Mouse (Mus musculus): ENCODE results near the gene Tmem51.
A peak's percentile ranks its signal among the peaks of the same experiment; 100 is the strongest.
"Not testable (repeated sequence)": the region's sequence is repeated elsewhere in the genome, so short reads cannot be mapped to it uniquely, and the experiment has no call there.

Gene Tmem51

DNA sequence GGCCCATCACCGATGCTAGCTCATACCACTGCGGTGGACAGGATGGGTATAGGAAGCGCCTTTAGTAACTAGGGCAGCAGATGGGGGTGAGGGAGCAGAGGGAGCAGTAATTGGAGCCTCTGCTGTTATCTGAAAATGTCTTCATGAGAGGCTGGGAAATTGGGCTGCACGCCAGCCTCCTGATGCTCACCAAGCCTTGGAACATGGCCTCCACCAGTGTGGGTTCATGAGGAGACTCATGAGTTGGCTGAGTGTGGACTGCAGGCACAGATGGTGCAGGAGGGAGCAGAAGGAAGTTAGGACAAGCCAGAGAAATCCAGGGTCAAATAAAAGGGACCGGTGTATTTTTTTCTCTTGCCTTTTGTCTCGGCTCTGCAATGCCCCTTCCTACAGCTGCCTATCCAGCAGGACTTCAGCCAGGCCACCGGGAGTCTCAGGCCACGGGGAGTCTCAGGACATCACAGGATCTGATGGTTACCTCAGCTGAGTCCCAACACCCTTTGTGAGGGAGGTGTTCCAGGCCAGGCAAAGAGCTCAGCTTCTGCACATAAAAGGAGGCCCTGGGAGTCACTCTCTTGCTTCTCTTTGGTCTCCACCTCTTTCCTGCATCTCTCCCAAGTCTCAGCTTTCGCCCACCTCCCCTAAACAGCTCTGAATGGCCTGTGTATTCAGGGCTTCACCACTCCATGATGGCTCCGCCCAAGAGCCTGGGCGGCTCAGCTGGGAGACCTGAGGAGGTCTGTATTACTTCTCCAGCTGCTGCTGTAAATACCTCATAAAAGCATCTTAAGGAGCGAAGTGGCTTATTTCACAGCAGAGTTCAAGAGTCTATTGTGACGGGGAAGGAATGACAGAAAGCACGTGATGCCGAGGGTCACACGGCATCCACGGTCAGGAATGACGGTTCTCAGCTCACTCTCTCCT is 23.4 kb downstream of the Tmem51 start:
- no peak for DNase-seq (ENCODE audit: low read depth, low spot score)

DNA sequence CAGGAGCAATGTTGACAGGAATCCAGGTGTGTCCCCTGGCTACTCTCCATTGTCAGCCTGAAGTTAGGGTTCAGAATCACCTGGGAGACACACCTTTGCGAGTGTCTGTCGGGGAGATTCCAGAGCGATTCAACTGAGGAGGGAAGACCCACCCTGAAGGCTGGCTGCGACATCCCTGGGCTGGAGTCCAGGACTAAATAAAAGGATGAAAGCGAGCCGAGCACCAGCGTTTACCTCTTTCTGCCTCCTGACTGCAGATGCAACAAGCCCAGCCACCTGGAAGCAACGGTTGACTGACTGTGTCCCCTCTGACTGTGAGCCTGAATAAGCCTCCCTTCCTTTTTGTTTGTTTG is 24.3 kb downstream of the Tmem51 start:
- DNase-seq (ENCODE audit: low read depth, low spot score) = no peak

GRCm38 (mm10) chr4:142059113-142059840 is 24.8 kb downstream of the Tmem51 start:
- no peak for DNase-seq (ENCODE audit: low read depth, low spot score)

DNA sequence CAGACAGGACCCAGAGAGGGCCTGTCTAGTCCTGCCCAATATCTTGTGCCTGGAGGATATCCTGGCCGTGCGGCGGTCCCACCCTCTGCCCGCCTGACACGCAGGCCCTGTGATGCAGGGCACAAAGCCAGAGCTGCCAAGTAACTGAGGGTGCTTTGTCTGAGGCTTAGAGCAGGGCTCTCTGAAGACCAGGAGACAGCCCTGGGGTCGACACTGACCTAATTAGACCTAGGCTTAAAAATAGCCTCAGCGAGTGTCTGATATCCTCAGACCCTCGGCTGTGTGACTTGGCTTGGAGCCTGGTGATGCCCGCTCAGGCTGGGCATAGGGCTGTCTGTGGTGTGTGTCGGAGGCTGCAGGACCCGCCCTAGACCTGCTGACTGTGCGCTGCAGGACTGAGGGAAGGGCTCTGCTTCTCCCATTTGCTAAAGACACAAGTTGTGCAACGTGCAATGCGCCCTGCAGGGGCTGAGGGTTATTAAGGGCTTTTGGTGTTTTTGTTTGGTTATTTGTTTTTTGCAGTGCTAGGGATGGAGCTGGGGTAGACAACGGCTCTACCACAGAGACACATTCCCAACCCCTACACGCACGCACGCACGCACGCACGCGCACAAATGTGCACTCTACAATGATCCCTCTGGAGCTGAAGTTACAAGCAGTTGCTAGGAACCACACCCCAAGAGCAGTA is 26.4 kb downstream of the Tmem51 start:
- no peak for DNase-seq (ENCODE audit: low read depth, low spot score)

DNA sequence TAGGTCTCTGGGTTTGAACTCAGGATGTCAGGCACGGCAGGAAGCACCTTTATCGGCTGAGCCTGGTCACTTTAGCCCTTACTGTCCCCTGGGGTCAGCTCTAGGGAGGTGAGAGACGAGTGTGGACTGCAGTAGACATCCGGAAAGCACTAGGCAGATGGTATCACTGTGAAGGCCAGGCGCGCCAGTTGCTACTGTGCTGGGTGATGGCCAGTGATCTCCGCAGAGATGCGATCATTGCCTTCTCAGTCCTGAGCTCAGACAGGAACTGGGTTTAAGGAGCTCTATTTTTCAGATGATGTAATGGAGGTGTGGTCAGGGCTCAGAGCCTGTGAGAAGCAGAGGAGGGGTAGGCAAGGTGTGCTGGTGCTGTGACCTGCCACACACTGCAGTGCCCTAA is 28.5 kb downstream of the Tmem51 start:
- DNase-seq (ENCODE audit: low read depth, low spot score) = no peak

- no peak for DNase-seq (ENCODE audit: low read depth, low spot score)
Observed at GRCm38 (mm10) chr4:142054580-142054979, 29.5 kb downstream of the Tmem51 start.

DNA sequence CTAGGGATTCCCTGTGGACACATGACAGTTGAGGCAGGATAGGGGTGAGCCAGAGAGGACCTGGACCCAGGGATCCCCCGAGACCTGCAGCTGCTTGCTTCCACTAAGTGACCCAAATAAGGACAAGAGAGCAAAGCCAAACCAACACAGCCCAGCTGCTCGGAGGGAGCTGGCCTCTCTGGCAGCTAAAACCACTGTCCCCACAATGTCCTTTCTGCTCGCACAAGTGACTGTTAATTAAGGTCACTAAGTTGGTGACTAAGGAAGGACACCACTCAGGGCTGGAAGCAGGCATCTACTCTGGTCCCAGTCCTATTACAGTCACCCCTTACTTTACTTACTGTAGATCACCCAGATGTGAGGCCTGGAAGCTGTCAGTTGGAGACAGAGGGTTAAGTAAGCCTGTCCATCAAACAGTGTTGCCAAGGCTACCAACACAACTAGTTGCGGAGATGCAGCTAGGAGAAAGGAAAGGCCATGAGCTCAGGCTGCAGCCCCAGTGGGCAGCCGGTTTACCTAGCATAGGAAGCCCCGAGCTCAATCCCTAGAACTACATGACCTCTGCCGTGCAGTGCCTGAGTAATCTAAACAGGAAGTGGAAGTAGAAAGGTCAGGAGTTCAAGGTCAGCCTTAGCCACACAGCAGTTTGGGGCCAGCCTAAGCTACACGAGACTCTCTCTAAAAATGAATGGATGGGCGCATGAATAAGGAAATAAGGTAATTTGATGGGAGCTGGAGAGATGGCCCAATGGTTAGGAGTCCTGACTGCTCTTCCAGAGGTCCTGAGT is 30.2 kb downstream of the Tmem51 start:
- no peak for DNase-seq (ENCODE audit: low read depth, low spot score)

- no peak for DNase-seq (ENCODE audit: low read depth, low spot score)
Observed at GRCm38 (mm10) chr4:142053261-142053660, 30.8 kb downstream of the Tmem51 start.

DNA sequence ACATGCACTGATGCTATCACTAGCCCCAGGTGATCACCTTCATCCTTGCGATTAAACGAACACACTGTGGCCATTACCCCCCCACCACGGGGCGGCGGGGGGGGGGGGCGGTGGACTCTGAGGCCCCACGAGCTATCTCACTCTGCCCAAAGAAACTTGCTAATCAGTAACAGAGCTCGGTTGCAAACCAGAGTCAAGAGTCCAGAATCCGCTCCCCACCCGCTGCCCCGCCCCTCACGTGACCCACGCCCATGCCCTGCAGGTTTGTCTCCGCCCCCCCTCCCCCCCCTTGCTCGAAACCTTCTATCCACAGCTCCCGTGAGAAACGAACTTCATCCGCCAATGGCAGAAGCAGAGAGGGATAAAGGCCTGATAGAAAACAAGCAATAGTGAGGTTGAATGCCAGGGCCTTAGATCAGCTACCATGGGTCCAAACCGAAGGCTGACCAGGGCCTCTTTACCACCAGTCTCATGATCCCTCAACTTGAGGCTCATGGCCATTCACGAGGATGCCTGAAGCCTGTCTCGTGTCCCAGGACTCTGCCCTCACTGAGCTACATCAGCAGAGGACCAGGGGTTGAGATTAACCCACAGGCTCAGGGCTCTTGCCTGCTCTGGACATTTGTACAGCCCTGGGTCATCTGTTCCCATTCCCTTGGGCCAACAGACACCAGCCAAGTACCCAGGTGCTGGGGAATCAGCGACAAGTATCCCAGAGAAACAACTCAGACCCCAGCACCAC is 31.5 kb downstream of the Tmem51 start:
- no peak for DNase-seq (ENCODE audit: low read depth, low spot score)

- not testable (repeated sequence) for DNase-seq (ENCODE audit: low read depth, low spot score)
Observed at GRCm38 (mm10) chr4:142051883-142052282, 32.2 kb downstream of the Tmem51 start.

GRCm38 (mm10) chr4:142049963-142050362 is 34.1 kb downstream of the Tmem51 start:
- DNase-seq (ENCODE audit: low read depth, low spot score) = no peak

DNA sequence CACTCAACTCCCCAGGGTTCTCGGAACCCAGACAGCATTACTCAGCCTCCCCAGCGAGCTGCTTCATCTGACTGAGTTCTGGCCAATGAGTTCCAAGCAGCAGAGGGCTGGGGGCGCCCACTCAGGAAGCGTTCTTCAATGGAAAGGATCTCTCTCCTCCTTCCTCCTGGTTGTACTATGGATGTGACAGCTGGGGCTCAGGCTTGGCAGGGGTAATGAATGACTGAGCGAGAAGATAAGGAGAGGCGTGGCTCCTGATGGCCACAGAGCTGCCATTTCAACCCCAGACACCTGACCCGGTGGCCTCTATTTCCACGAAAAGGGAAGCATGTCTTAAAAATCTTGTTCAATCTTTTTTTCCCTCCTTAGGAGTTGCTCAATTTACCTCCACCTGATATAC is 35.7 kb downstream of the Tmem51 start:
- no peak for DNase-seq (ENCODE audit: low read depth, low spot score)

DNA sequence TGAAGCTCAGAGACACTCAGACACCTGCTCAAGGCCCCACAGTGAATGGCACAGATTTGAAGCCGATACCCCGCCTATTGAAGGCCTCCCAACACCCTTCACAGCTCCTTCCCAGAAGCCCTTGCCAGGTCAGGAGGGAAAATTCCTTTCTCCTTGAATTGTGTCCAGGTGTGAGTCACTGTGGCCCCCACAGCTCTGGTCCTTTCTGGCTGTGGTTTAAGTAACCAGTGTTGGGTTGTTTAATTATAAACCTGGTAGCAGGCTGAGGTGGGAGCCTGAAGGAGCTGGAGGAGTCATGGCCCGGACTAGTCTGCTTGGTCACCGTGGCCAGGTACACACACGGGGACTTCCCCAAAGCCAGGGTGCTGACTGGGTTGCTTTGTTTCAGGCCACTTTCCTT is 37.1 kb downstream of the Tmem51 start:
- no peak for DNase-seq (ENCODE audit: low read depth, low spot score)

DNA sequence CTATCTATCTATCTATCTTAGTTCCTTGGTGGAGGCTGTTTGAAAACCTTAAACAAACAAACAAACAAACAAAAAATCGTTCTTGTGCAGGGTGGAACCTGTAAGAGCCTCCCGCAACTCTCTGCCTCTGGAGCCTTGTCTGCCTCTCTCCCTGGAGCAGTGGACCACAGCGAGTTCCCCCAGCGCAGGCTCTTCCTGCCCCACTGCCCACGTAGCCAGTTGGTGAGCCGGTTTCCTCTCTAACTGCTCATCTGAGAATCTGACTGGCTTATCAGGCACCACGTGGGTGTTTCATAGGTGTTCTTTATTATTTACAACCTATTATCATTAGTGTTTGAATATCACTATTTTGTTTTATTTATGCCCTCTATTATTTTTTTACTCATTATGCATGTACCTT is 37.6 kb downstream of the Tmem51 start:
- DNase-seq (ENCODE audit: low read depth, low spot score) = no peak

DNA sequence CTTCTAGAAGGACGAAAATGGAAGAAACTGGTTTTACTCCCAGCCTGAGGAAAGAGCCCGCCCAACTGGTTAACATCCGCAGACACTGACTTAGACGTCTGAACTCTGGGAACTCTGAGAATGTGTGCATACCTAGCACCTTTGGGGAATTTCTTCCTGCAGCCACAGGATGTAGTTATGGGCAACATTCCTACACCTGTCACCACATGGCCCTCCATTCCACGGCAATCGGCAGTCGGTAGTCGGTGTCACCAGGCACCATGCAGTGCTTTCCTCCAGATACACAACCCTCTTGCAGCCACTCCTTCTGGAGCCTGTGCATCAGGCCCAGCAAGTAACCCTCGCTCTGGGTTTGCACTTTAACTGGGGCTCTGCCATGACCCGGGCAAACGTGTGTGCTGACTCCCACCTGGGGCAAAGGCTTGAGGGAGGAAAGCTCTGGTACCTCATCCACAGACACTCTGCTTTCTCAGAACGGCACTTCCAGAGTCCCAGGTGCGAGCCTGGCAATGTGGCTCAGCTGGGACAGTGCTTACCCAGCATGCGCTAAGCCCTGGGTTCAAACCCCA is 38.4 kb downstream of the Tmem51 start:
- DNase-seq (ENCODE audit: low read depth, low spot score) = no peak

DNA sequence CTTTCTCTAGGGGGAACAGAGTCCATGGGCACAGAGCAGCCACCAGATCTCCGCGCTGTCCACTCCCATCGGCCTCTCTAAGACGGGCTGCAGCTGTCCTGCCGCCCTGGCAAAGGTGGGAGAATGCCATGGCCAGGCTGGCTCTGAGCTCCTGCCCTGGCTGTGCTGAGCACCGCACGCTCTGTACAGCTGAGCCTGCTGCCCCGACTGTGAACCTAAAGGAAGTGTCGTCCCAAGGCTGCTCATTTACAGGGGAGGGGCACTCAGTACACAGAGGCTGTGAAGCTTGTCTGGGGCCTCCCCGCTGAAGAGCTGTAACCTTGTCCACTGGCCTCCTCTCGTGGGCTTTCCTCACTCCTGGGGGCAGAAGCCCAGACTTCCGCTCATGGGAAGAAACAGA is 39.7 kb downstream of the Tmem51 start:
- no peak for DNase-seq (ENCODE audit: low read depth, low spot score)

DNA sequence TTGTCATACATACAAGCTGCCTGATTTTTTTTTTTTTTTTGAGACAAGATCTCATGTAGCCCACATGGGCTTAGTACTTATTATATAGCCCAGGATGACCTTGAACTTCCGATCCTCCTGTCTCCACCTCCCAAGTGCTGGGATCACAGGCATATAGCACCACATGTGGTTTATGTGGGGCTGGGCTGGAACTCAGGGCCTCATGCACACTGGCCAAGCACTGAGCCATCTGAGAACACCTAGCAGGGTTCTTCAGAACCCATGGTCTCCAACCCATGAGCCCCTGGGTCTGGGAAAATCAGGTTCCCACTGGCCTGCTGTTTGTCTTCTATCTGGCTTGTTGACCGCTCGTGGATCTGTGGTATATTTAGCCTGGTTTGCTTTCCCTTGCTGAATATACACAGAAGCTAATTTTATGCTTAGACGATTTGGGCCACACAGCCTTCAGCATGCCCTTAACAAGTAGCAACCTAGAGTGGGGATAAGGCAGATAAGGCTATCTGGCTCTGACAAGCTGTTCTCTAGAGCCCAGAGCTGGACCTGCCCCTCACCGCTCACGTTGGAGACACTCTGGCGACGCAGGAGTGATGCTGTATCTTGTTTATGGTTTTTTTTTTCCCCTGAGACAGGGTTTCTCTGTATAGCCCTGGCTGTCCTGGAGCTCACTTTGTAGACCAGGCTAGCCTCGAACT is 44.3 kb downstream of the Tmem51 start:
- no peak for DNase-seq (ENCODE audit: low read depth, low spot score)

GRCm38 (mm10) chr4:142037897-142038296 is 46.2 kb downstream of the Tmem51 start:
- peak; percentile 56 for DNase-seq (ENCODE audit: low read depth, low spot score)

DNA sequence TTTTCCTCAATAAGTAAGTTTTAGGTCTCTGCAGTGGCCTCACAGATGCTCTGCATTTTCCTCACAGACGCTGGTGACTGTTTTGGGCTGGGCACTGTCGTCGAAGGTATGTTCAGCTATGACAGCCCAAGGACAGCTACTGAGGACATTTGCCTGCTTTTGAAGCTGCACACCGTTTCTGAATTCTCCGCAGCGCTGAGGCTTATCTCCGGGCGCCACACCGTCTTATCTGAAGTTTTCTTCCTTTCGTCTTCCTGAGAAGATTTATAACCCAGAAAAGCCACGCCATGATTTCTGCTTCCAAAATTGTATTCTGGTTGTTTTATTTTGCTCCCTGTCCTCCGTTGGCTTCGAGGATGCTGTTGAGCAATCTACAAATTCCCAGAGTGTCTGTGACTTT is 55.6 kb downstream of the Tmem51 start:
- DNase-seq (ENCODE audit: low read depth, low spot score) = no peak

DNA sequence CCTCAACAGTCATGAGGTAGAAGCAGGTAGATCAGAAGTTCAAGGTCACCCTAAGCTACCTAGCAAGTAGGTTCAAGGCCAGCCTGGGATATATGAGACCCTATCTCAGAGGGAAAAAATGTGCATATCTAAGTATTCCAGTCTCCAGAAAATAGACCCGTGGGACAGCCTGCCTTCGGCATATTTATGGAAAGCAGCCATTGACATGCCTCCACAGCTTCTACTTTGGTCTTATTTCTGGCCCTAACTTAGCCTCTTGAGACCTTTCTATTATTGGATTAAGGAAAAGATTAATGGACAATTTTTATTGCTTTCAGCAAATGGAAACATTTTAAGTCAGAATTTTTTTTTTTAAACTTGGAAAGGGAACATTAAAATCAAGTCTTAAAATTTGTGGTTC is 57.1 kb downstream of the Tmem51 start:
- DNase-seq (ENCODE audit: low read depth, low spot score) = no peak
